Mouse (Mus musculus) forebrain, embryonic 13.5 days (tissue): ENCODE measurements around the gene Ehbp1l1. TPM values are rescaled to one million over a fixed set of nuclear protein-coding genes. Genes with fewer than 3 reads are reported as not detected.

Experiments used
- ATAC-seq: fragments of 200-750 bp; cut with Nextera tagmentation; 2 replicates; pipeline ENCODE4 v1.8.0; 2017
- H3K27ac ChIP-seq: fragments of 300-500 bp; sonication (generic); 2 replicates; pipeline ENCODE4 v1.5.1; 2015; ENCODE audit warnings: inconsistent platforms, mild to moderate bottlenecking, moderate library complexity
- H3K27me3 ChIP-seq: fragments of 300-500 bp; sonication (generic); 2 replicates; pipeline ENCODE4 v1.6.1; 2015; ENCODE audit warnings: mild to moderate bottlenecking, inconsistent platforms
- H3K36me3 ChIP-seq: fragments of 300-500 bp; sonication (generic); 2 replicates; pipeline ENCODE4 v1.6.1; 2015; ENCODE audit warnings: mild to moderate bottlenecking, inconsistent platforms; ENCODE audit not compliant: poor library complexity, severe bottlenecking
- H3K4me1 ChIP-seq: fragments of 300-500 bp; sonication (generic); 2 replicates; pipeline ENCODE4 v1.6.1; 2015; ENCODE audit warnings: inconsistent platforms
- H3K4me2 ChIP-seq: fragments of 300-500 bp; sonication (generic); 2 replicates; pipeline ENCODE4 v1.6.1; 2015; ENCODE audit warnings: inconsistent platforms, mild to moderate bottlenecking, moderate library complexity
- H3K4me3 ChIP-seq: fragments of 300-500 bp; sonication (generic); 2 replicates; pipeline ENCODE4 v1.5.1; 2015; ENCODE audit warnings: mild to moderate bottlenecking, inconsistent platforms
- H3K9ac ChIP-seq: fragments of 300-500 bp; sonication (generic); 2 replicates; pipeline ENCODE4 v1.6.1; 2015; ENCODE audit warnings: mild to moderate bottlenecking, inconsistent platforms
- H3K9me3 ChIP-seq: fragments of 300-500 bp; sonication (generic); replicated peaks from 2 replicates; pipeline ENCODE4 v1.6.1; 2016; ENCODE audit warnings: inconsistent platforms
- WGBS: fragments of 180-500 bp; shearing (Covaris S2); methylation state at CpG from one replicate; pipeline ENCODE4 v1.1.7; 2015; 5-methylcytosine and 5-hydroxymethylcytosine counted together
- polyA plus RNA-seq: library from polyadenylated mRNA; unstranded; fragments of >200 nt; fragmentation: Nextera tagmentation; extraction: Ambion mirVana; gene quantifications from 2 replicates; pipeline ENCODE4 v1.2.1, GENCODE M21; 2015

Gene Ehbp1l1
- polyA plus RNA-seq, 1 experiment from 2014 or later: 6.7 TPM

DNA sequence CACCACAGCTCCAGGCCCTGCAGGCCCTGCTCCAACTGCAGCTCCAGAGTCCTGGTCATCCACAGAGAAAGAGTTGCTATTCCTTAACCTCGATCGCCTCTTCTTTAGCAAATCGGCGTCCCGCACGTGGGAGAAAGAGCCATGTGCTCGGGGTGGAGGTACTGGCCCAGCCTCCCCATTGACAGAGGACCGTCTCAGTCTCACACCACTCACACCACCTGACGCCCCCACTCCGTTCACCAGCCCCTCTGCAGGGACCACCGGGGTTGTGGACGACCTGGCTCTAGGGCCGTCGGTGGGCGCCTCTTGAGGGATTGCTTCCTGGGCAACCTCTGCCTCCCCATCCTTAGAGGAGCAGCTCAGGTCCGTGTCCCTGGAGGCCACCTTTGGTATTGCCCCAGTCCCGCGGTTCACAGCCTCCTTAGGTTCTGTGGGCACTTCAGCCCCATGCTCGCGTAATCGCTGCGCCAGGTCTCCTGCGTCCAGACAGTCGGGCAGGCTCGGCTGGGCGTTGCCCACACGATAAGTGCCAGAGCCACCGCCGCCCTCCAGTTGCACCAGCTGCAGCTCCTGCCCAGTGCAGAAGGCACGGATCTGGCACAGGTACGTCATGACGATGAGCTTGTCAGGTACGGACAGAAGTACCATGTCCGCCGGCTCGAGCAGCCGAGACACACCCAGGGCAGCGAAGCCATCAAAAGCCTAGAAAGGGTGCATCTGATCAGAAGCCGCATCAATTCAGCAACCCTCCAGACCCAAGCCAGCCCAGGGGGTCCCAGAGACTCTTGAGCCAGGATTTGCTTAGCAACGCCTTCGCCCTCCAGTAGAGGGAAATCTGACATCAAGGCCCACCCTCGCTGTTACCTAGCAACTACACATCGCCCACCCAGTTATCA, 10.1 kb downstream of the Ehbp1l1 start:
- Histone ChIP-seq H3K4me1 (peaks cover 20% of the 10 kb centered on the region), H3K36me3 (peaks cover 90% of the 10 kb centered on the region), H3K9ac (peak overlapping the region; percentile 60), H3K4me2 (peak overlapping the region; percentile 47), H3K9me3 (no peaks in the 10 kb centered on the region), H3K27me3 (peaks cover 4% of the 10 kb centered on the region; the same call in 1 of the 2 replicates), H3K27ac (peak overlapping the region; percentile 14; the same call in 1 of the 2 replicates), H3K4me3 (peak overlapping the region; percentile 24; the same call in 1 of the 2 replicates)
- 14% methylated on average over 43 of the region's 43 CpGs for WGBS
- ATAC-seq: peak; percentile 73

DNA sequence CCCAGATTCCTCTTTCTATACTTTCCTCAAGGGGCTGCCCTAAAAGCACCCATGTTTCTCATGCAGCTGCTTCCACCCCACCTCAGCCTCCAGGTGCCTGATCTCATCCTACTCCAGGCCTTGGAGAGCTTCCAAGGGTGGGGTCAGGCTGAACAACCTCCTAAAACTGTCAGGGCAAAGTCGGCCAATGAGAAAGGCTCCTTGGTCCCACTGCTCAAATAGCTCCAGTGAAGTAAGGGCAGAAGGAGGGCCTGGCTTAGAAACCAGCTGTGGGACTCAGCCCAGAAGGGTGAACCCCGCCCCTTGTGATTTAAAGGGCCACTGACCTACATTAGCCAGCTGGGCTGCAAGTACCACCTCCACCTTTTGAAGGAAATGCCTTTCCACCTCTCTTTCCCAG, 12.4 kb downstream of the Ehbp1l1 start:
- Histone ChIP-seq H3K4me2 (no peak overlapping the region), H3K27me3 (peaks cover 4% of the 10 kb centered on the region; the same call in 1 of the 2 replicates), H3K36me3 (peaks cover 88% of the 10 kb centered on the region), H3K4me3 (no peak overlapping the region), H3K4me1 (peaks cover 20% of the 10 kb centered on the region), H3K9ac (no peak overlapping the region), H3K27ac (no peak overlapping the region), H3K9me3 (no peaks in the 10 kb centered on the region)
- ATAC-seq: no peak
- WGBS: 13% methylated on average over 2 of the region's 2 CpGs

DNA sequence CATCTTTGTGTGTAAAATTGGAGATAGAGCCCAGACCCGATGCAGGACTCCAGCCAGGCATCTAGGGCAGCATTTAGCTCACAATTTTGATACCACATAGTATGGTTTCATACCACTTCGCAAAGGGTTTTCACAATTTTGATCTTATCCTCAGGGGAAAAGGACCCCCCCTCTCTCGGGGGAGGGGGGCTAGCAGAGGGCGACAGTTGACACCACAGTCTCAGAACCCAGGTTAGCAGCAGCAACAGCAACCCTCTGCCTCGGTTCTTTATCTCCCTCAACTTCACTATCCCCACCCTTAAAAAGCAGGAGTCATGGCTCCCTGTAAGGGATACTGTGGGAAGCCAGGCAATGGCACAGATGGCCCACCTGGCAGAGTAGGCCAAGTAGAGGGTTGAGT, 12.9 kb downstream of the Ehbp1l1 start:
- H3K27ac ChIP-seq: no peak overlapping the region
- no peak for ATAC-seq
- H3K27me3 ChIP-seq: peaks cover 4% of the 10 kb centered on the region; the same call in 1 of the 2 replicates
- H3K4me1 ChIP-seq: peaks cover 20% of the 10 kb centered on the region
- H3K9me3 ChIP-seq: no peaks in the 10 kb centered on the region
- 80% methylated on average over 5 of the region's 5 CpGs for WGBS
- no peak overlapping the region for H3K4me3 ChIP-seq
- H3K9ac ChIP-seq: no peak overlapping the region
- peaks cover 88% of the 10 kb centered on the region for H3K36me3 ChIP-seq
- H3K4me2 ChIP-seq: no peak overlapping the region

DNA sequence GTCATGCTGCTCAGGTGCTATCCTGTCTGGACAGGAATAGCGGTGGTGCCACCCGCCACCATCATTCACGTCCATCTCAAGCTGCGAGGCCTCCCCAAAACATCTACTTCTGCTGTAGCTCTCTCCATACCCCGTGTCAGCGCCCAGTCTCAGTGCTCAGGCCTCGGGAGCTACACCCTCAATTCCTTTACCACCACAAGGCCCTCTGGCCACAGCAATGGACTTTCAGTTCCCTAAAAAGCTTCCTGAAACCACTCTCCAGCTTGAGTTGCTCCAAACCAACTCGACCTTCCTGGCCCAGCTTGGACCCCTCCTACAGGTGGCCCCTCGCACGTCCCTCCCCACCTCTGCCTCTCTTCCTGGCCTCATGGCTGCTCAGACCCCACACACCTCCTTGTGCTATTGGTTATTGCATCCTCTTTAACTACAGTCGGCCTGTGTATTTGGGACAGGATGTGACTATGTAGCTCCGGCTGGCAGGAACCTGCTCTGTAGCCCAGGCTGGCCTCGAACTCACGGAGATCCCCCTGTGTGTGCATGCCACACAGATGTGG, 14.1 kb downstream of the Ehbp1l1 start:
- no peak for ATAC-seq
- peaks cover 3% of the 10 kb centered on the region; the same call in 1 of the 2 replicates for H3K27me3 ChIP-seq
- 92% methylated on average over 14 of the region's 14 CpGs for WGBS
- no peaks in the 10 kb centered on the region for H3K9me3 ChIP-seq
- peaks cover 16% of the 10 kb centered on the region for H3K4me1 ChIP-seq
- H3K9ac ChIP-seq: no peak overlapping the region
- H3K4me2 ChIP-seq: no peak overlapping the region
- no peak overlapping the region for H3K4me3 ChIP-seq
- no peak overlapping the region for H3K27ac ChIP-seq
- H3K36me3 ChIP-seq: peaks cover 88% of the 10 kb centered on the region

DNA sequence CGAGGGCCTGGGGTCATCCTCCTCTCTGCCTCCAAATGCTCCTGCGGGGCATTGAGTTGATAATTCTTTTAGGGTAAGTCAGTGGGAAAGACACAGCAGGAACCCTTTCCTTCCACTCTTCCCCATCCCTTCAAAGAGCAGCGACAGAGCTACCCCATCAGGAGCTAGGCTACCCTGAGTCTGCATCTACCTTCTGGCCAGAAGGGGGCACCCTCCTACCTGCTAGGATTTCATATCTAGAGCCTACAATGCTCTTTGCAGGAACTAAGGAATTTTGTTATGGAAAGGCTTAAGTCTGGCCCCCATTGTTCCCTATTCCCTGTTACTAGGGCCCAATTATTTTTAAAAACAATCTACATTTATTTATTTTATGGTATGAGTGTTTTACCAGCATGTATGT, 14.9 kb downstream of the Ehbp1l1 start:
- Histone ChIP-seq H3K4me2 (no peak overlapping the region), H3K27me3 (no peaks in the 10 kb centered on the region), H3K4me1 (peaks cover 9% of the 10 kb centered on the region), H3K36me3 (peaks cover 91% of the 10 kb centered on the region), H3K9ac (no peak overlapping the region), H3K27ac (no peak overlapping the region), H3K9me3 (no peaks in the 10 kb centered on the region), H3K4me3 (no peak overlapping the region)
- ATAC-seq: no peak
- WGBS: 5% methylated on average over 3 of the region's 3 CpGs

DNA sequence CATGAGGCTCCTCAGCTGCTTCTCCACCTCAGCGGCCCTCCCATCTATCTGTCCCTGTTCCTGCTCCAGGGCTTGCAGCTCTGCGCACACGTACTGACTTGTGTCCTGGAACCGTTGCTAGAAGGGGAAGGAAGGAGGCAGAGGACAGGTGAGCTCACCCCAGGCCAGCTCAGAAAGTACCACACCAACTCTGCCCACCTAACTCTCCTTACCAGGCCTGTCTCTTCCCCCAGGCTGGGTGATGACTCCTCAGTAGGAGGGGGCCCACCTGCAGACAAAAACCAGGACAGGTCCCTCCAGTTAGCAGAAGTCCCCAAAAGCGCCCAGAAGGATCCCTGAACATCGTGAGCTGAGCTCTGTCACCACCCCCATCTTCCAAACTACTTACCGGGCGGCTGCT, 15.5 kb downstream of the Ehbp1l1 start:
- H3K9ac ChIP-seq: no peak overlapping the region
- H3K27me3 ChIP-seq: no peaks in the 10 kb centered on the region
- no peaks in the 10 kb centered on the region for H3K9me3 ChIP-seq
- no peak overlapping the region for H3K4me2 ChIP-seq
- peaks cover 90% of the 10 kb centered on the region for H3K36me3 ChIP-seq
- H3K4me1 ChIP-seq: peaks cover 4% of the 10 kb centered on the region
- no peak overlapping the region for H3K4me3 ChIP-seq
- ATAC-seq: no peak
- 80% methylated on average over 8 of the region's 8 CpGs for WGBS
- H3K27ac ChIP-seq: no peak overlapping the region

DNA sequence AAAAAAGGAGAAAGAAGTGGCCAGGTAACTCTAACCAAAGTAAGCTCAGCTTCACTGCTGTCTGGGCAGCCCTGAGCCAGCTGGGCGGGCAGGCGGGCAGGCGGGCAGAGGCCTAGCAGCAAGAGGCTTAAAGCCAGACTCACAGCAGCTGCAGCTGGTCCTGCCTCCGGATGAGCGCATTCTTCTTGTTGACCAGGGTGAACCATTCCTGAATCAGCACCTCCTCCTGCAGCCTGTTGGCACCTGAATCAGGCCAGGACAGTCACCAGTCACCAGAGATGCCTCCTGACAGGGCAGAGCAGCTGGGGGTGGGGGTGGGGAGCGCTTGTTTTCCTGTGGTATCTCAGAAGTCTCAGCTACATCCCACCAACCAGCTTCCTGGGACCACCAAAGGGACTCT, 16.0 kb downstream of the Ehbp1l1 start:
- 95% methylated on average over 6 of the region's 6 CpGs for WGBS
- no peak for ATAC-seq
- no peaks in the 10 kb centered on the region for H3K27me3 ChIP-seq
- H3K9ac ChIP-seq: no peak overlapping the region
- no peak overlapping the region for H3K4me2 ChIP-seq
- H3K4me1 ChIP-seq: peaks cover 2% of the 10 kb centered on the region; the same call in 1 of the 2 replicates
- H3K4me3 ChIP-seq: no peak overlapping the region
- no peaks in the 10 kb centered on the region for H3K9me3 ChIP-seq
- H3K36me3 ChIP-seq: peaks cover 85% of the 10 kb centered on the region
- H3K27ac ChIP-seq: no peak overlapping the region

DNA sequence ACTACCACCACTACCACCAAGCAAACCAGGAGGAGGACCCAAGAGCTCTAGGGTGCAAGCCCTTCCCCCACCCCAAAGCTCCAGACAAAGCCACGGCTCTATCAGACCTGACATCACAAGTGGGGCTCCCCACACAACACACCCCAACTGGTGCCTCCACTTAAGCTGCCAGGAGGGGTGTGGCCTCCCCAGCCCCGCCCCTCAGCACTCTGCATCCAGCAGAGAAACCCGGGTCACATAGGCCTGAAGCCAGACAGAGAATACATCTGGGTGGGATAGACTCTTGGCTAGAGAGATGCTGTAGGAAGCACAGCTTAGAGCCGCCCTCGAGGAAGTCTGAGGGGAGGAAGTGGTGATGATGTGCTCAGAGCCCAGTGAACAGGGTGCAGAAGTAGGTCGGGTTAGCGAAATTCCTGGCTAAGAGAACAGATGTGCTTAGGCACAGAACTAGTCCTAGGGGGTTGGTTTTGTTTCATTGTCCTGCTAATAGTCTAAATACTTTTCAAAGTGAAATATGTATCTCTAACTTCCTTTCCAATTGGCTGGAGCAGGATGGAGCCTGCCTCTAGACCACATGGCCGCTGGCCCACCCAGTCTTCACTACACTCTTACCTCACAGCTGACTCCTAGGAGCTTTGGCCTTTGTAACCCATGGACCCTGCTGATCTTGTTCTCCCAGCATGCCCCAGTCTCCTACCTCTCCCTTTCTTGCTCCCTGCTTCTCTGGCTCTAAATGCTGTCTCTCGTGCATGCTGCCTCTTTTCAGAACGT, 21.1 kb downstream of the Ehbp1l1 start:
- no peaks in the 10 kb centered on the region for H3K27me3 ChIP-seq
- no peak overlapping the region for H3K9ac ChIP-seq
- WGBS: 44% methylated on average over 10 of the region's 10 CpGs
- peaks cover 81% of the 10 kb centered on the region for H3K36me3 ChIP-seq
- no peak overlapping the region for H3K4me2 ChIP-seq
- peaks cover 7% of the 10 kb centered on the region; the same call in 1 of the 2 replicates for H3K4me1 ChIP-seq
- 0 out of 2 replicates have a peak, but pooled peaks have one; percentile 19 for ATAC-seq
- peak overlapping the region; percentile 25; the same call in 1 of the 2 replicates for H3K27ac ChIP-seq
- H3K9me3 ChIP-seq: no peaks in the 10 kb centered on the region
- no peak overlapping the region for H3K4me3 ChIP-seq

DNA sequence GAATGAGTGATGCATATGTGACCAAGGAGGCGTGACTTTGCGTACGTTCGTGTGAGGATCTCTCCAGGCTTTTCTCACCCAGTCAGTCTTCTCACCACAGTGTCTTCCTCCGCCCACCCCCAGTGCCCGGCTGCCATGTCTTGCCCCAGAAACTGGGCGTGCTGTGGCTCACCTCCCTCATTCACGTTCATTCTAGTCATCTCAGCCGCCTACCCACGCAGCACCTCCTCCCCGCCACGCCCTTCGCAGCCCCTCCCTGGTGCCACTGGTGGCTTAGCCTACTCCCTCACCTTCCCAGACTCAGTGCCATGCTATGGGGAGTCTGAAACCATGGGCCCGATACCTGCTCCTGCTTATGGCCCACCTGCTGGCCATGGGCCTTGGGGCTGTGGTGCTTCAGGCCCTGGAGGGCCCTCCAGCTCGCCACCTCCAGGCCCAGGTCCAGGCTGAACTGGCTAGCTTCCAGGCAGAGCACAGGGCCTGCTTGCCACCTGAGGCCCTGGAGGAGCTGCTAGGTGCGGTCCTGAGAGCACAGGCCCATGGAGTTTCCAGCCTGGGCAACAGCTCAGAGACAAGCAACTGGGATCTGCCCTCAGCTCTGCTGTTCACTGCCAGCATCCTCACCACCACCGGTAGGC, 21.8 kb downstream of the Ehbp1l1 start, which contains the start of gene Kcnk7:
Gene Kcnk7 (plus strand): TSS at position 205 of the 638 bp plus-strand sequence.
- Histone ChIP-seq H3K4me3 (no peak within 1 kb of the TSS), H3K27ac (peak within 1 kb of the TSS; percentile 25; the same call in 1 of the 2 replicates), H3K27me3 (no peaks in the 10 kb centered on the region), H3K4me2 (no peak within 1 kb of the TSS), H3K9me3 (no peaks in the 10 kb centered on the region), H3K4me1 (peaks cover 7% of the 10 kb centered on the region; the same call in 1 of the 2 replicates), H3K9ac (no peak within 1 kb of the TSS), H3K36me3 (peaks cover 83% of the 10 kb centered on the region)
- 0 out of 2 replicates have a peak, but pooled peaks have one; percentile 27 for ATAC-seq
- 78% methylated on average over 17 of the region's 17 CpGs for WGBS

DNA sequence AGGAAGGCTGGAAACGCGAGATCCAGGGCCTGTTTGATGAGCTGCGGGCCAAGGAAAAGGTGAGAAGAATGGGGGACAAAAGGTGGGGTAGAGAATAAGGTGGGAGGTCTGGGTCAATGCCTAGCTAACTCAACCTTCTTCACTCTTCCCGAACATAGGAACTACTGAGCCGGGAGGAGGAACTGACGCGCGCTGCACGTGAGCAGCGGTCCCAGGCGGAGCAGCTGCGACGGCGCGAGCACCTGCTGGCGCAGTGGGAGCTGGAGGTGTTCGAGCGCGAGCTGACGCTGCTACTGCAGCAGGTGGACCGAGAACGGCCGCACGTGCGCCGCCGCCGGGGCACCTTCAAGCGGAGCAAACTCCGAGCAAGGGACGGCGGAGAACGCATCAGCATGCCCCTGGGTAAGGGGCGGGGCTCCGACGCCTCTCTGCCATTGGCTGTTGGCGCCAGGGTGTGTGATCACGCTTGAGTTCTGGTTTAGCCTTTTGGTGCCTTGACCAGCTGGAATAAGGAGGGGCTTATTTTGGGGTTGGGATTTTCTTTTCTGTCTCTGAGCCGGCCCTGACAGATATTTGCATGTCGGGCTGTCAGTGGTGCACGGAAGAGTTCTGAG, 30.2 kb downstream of the Ehbp1l1 start:
- Histone ChIP-seq H3K4me1 (peaks cover 34% of the 10 kb centered on the region), H3K36me3 (peaks cover 92% of the 10 kb centered on the region)
- ATAC-seq: peak; percentile 82

DNA sequence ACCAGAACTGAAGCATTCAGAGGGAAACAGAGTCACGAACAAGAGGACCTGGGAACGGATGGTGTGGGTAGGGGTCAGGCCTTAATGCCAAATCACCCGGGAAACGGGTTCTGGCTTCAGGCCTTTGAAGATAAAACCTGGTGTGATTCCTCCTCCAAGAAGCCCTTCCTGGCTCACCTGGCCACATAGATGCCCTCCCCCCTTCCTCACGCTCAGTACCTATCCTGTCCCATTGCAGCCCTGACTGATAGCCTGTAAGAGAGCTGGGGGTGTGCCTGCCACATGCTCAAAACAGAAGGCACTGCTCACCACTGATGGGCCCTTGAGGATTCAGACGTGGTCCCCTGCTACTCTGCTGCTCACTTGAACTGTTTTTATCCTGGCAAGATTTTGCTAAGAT, 32.3 kb downstream of the Ehbp1l1 start:
- no peak for ATAC-seq
- peaks cover 50% of the 10 kb centered on the region for H3K4me1 ChIP-seq
- no peak overlapping the region for H3K4me2 ChIP-seq
- peaks cover 9% of the 10 kb centered on the region for H3K27me3 ChIP-seq
- no peak overlapping the region for H3K4me3 ChIP-seq
- H3K9ac ChIP-seq: peak overlapping the region; percentile 21
- WGBS: 95% methylated on average over 6 of the region's 6 CpGs
- no peak overlapping the region for H3K27ac ChIP-seq
- H3K36me3 ChIP-seq: peaks cover 75% of the 10 kb centered on the region
- no peaks in the 10 kb centered on the region for H3K9me3 ChIP-seq

More for the DNA sequence above, 30.2 kb downstream of the Ehbp1l1 start:
- no peak overlapping the region for H3K27ac ChIP-seq
- H3K27me3 ChIP-seq: peaks cover 9% of the 10 kb centered on the region
- peak overlapping the region; percentile 58 for H3K9ac ChIP-seq
- 4% methylated on average over 41 of the region's 41 CpGs for WGBS
- peak overlapping the region; percentile 66 for H3K4me2 ChIP-seq
- H3K9me3 ChIP-seq: no peaks in the 10 kb centered on the region
- H3K4me3 ChIP-seq: peak overlapping the region; percentile 41
